Mouse (Mus musculus) heart, adult 2 months (tissue): ENCODE data around the gene Zkscan17.

Experiments used
- CTCF ChIP-seq: fragments of 200-600 bp; IDR thresholded peaks from 2 replicates; pipeline ENCODE4 v1.8.1; 2022; ENCODE audit warnings: antibody characterized with exemption, mild to moderate bottlenecking, moderate library complexity
- EP300 ChIP-seq: fragments of 200-500 bp; IDR thresholded peaks from 2 replicates; pipeline ENCODE4 v1.6.1; 2011; ENCODE audit warnings: low read depth, low read length, control low read depth; ENCODE audit not compliant: insufficient read depth
- POLR2A ChIP-seq: fragments of 200-500 bp; IDR thresholded peaks from 2 replicates; pipeline ENCODE4 v1.6.1; 2011; ENCODE audit warnings: mild to moderate bottlenecking, low read depth, low read length, control low read depth; ENCODE audit not compliant: insufficient read depth

- no peak for TF ChIP-seq CTCF
- no peak for TF ChIP-seq EP300
- no peak for TF ChIP-seq POLR2A
Measured at GRCm38 (mm10) chr11:59560906-59561305, 34.4 kb upstream of the Zkscan17 start.
